Mouse (Mus musculus): Measurements from ENCODE around the gene Cotl1.
A peak's percentile ranks its signal among the peaks of the same experiment; 100 is the strongest.

Gene Cotl1

GRCm38 (mm10) chr8:119786871-119787270, 53.5 kb downstream of the Cotl1 start:
- DNase-seq (ENCODE audit: low spot score in 2 of 2) = no peak

GRCm38 (mm10) chr8:119785764-119786405, 54.5 kb downstream of the Cotl1 start:
- DNase-seq (ENCODE audit: low spot score in 2 of 2) = no peak

GRCm38 (mm10) chr8:119784676-119785075, 55.7 kb downstream of the Cotl1 start:
- DNase-seq (ENCODE audit: low spot score in 2 of 2) = no peak

GRCm38 (mm10) chr8:119784141-119784574, 56.2 kb downstream of the Cotl1 start:
- DNase-seq (ENCODE audit: low spot score in 2 of 2) = peak; percentile 46 to 70

- DNase-seq (ENCODE audit: low spot score in 2 of 2) = no peak
Observed at GRCm38 (mm10) chr8:119783579-119783978, 56.8 kb downstream of the Cotl1 start.

- peak; percentile 65 to 86 for DNase-seq (ENCODE audit: low spot score in 2 of 2)
Observed at GRCm38 (mm10) chr8:119782715-119783114, 57.6 kb downstream of the Cotl1 start.

- DNase-seq (ENCODE audit: low spot score in 2 of 2) = peak in 1 of 2 experiments; percentile 66
Observed at GRCm38 (mm10) chr8:119781086-119781840, 59.1 kb downstream of the Cotl1 start.

- DNase-seq (ENCODE audit: low spot score in 2 of 2) = no peak
Observed at GRCm38 (mm10) chr8:119780402-119781049, 59.8 kb downstream of the Cotl1 start.

GRCm38 (mm10) chr8:119779013-119779737, 61.2 kb downstream of the Cotl1 start:
- DNase-seq (ENCODE audit: low spot score in 2 of 2) = peak; percentile 66 to 86

GRCm38 (mm10) chr8:119778263-119778662, 62.1 kb downstream of the Cotl1 start, which contains the start of gene Tldc1:
Gene Tldc1, minus strand, starts transcription at chr8:119778416.
- DNase-seq (ENCODE audit: low spot score in 2 of 2) = peak; percentile 99

- DNase-seq (ENCODE audit: low spot score in 2 of 2) = no peak
Observed at GRCm38 (mm10) chr8:119777765-119778164, 62.6 kb downstream of the Cotl1 start.

- DNase-seq (ENCODE audit: low spot score in 2 of 2) = no peak
Observed at GRCm38 (mm10) chr8:119776668-119777245, 63.6 kb downstream of the Cotl1 start.

- DNase-seq (ENCODE audit: low spot score in 2 of 2) = no peak
Observed at GRCm38 (mm10) chr8:119765761-119766444, 74.4 kb downstream of the Cotl1 start.

- DNase-seq (ENCODE audit: low spot score in 2 of 2) = no peak
Observed at GRCm38 (mm10) chr8:119765311-119765710, 75.0 kb downstream of the Cotl1 start.

- DNase-seq (ENCODE audit: low spot score in 2 of 2) = no peak
Observed at GRCm38 (mm10) chr8:119762226-119763220, 77.8 kb downstream of the Cotl1 start.

- DNase-seq (ENCODE audit: low spot score in 2 of 2) = no peak
Observed at GRCm38 (mm10) chr8:119761692-119762091, 78.7 kb downstream of the Cotl1 start.
